Mouse (Mus musculus) heart, postnatal 0 days (tissue): ENCODE measurements around the gene Ablim1.

ENCODE experiments used
- CTCF ChIP-seq: IDR thresholded peaks from 2 replicates; pipeline ENCODE4 v1.5.1; 2016; ENCODE audit warnings: antibody characterized with exemption, control low read depth, low read depth
- EP300 ChIP-seq: IDR thresholded peaks from 2 replicates; pipeline ENCODE4 v1.6.1; 2016; ENCODE audit warnings: antibody characterized with exemption, low read depth

DNA sequence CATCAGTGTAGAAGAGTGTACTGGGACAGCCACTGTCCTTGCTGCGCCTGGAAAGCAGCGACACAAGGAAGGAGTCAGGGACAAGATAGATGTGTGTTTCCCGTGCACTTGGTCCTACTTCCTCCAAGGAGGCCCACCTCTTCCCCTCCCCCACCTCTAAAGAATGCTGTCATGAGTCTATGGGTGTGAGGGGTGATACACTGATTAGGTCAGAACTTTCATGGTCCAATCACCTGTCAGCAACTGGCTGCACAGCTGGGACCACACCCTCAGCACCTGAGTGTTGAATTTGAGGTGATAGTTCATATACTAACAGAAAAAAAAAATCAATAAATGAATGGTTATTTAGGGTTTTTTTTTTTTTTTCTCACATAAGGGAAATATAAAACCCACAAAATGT, 302.7 kb downstream of the Ablim1 start:
- TF ChIP-seq CTCF (no peak), EP300 (no peak)
